Mouse (Mus musculus) embryo, embryonic 11.5 days (tissue): ENCODE measurements around the gene Rgma.

ENCODE experiments used
- DNase-seq: peaks from one replicate; pipeline ENCODE4 v3.0.0-alpha.2; 2012; ENCODE audit warnings: low read depth, low spot score

Gene Rgma

DNA sequence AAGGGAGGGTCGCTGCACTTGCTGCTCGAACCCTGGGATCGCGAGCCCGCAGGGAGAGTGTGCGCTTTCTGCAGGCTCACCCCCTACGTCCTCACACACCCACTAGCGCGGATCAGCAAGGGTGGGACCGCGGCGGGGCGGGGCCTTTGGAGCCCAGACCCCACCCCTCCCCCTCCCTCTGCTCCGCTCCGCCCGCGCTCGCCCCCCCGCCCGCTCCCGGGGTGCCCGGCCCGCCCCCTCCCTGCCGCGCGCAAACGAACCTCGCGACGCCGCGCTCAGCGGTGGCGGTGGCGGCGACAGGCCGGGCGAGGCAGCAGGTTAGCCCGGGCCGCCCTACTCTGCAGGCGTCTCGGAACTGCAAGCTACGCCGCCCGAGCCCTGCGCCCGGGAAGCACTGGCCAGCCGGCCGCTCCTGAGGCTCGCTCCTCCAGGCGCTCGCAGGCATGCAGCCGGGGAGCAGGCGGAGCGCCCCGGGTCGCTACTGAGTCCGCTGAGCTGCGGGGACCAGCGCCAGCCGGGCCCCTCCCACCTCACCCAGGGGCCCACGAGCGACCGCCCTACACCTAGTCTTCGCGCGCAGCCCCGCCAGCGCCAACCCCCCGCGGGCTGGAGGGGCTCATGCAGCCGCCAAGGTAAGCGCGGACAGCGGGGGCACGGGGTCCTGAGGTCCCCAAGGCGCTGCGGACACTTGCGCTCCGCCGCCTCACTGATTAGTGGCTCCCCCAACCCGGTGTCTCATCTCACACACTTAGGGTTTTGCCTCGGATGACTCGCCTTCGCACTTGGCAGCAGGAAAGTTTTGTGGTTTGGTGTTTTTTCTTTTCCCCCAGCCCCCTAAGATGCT, at the start of gene Rgma:
Gene Rgma, plus strand, starts transcription at position 253 of the 844 bp plus-strand sequence.
- DNase-seq = no peak

GRCm38 (mm10) chr7:73326236-73326635, 49.1 kb upstream of the Rgma start:
- DNase-seq = no peak

DNA sequence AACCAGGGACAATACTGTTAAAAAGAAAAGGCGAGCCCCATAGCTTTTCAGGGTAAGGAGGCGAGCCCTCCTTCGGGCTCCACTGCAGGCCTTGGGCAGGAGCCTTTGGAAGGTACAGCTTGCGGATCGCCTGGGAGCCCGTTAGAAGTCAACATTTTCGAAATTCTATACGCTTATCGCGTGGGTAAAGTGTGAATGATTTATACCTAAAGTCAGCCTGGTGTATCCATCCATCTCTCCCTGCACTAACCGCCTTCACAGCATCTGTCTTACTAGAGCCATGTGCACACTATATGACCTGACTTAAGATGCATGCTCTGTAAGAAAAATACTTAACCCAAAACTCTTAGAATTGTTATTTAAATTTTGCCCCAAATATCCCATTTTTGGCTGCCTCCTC, 48.6 kb upstream of the Rgma start:
- no peak for DNase-seq

DNA sequence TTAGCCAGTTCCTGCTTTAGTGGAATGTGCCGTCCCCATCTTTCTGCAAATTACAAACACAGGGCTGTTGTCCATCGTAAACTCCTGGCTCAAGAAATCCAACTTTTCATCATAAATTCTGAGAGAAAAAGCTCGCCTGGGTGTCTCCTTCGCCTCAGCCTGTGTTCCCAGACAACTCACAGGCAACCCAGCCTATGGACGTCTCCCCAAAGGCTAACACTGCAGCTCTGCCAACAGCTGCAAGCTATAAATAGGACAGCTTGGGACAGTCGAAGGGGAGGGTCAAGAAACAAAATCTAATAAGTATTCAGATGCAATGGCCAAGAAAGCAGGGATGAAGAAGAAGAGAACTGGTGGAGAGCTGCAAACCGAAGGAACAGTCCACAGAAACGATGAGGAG, 48.1 kb upstream of the Rgma start:
- DNase-seq = no peak

DNA sequence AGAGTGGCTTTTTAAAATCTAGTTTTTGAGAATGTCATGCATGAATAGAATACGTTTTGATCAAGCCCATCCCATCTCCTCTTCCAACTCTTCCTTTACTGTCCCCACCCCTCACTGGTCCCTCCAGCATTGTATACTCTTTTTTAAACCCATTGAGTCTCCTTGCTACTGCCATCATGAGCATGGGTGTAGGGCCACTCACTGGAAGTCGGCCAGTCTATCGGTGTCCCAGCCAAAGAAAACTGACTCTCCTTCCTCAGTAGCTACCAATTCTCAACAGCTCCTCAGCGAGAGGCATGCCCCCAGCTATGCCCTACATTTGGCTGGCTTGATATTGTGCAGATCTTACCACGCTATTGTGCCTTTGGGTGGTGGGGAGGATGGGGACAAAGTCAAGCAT, 47.7 kb upstream of the Rgma start:
- DNase-seq = no peak

DNA sequence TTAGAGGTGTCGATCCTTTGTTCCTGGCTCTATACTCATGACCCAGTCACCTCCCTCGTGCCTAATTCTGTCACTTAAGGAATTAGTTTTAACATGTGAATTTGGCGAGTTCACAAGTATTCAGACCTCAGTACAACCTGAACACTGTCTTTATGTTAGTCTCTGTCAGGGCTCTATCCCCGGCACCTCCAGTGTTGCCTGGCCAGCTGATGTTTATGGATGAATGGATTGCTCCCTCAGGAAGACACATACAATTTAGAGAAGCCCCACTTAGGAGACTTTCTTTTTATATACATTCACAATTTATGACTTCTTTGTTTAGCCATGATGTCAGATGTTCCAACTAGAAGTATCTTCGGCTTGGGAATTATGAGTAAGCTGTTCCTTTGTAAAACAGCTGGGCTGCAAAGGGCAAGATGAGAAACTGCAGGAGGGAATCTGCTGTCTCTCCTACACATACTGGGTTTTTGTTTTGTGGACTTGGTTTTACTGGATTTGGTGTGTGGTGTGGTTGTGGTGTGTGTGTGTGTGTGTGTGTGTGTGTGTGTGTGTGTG, 46.6 kb upstream of the Rgma start:
- no peak for DNase-seq

DNA sequence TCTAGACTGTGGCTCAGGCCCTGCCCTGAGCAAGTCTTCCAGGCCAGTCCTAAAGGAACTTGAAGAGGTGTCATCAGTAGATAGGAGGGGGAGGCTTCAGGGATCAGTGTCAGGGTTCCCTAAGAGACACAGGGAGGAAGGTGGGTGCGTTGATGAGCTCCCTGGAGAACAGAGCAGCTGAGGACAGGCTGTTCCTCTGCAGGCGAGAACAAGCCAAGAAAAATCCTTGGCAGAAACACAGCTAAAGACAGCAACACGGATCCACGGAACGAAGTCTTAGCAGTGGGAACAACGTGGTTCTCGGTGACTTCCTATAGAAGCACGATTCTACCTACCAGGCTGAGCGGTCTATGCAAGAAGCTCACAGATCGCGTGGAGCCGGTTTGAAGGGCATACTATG, 44.6 kb upstream of the Rgma start:
- DNase-seq = no peak

- no peak for DNase-seq
Observed at GRCm38 (mm10) chr7:73331645-73332044, 43.7 kb upstream of the Rgma start.

GRCm38 (mm10) chr7:73333398-73333988, 41.8 kb upstream of the Rgma start:
- DNase-seq = no peak

GRCm38 (mm10) chr7:73334883-73335282, 40.4 kb upstream of the Rgma start:
- no peak for DNase-seq

- no peak for DNase-seq
Observed at GRCm38 (mm10) chr7:73336380-73336779, 38.9 kb upstream of the Rgma start.

GRCm38 (mm10) chr7:73338353-73338752, 37.0 kb upstream of the Rgma start:
- no peak for DNase-seq

- DNase-seq = no peak
Observed at GRCm38 (mm10) chr7:73343852-73344251, 31.5 kb upstream of the Rgma start.

- DNase-seq = no peak
Observed at GRCm38 (mm10) chr7:73348585-73349124, 26.7 kb upstream of the Rgma start.

- no peak for DNase-seq
Observed at GRCm38 (mm10) chr7:73349158-73349557, 26.2 kb upstream of the Rgma start.

DNA sequence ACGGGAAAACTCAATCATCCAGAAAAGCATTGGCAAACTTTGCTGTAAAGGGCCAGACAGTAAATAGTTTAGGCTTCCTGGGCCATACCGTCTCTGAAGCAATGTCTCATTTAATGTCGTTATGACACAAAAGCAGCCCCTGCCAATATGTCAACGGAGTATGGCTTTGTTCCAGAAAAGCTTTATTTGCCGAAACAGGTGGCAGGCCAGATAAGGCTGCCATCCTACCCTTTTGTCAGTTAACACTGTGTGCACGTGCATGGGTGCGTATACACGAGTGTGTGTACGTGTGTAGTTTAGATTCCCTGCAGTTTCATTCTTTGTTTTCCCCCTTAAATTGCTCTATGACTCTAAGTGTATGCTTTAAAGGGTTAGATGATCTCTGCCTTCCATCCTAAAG, 20.1 kb upstream of the Rgma start:
- no peak for DNase-seq

DNA sequence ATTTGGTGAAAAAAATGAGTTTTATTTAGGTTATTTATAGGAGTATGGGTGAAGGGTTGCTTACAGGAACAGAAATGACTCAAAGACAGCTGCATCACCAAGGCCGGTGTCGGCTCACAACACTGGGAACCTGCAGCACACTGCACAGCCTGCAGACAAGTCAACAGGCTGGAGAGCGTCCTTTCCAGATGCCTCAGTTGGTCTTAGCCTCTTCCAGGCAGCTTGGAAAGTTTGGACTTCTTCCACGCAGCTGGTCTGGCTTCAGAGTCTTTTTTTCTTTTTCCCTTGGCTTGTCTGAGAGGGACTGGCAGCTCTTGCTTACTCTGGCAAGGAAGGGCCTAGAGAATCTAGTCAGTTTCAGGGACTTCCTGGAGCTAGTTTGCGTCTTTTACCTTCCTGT, 18.4 kb upstream of the Rgma start:
- no peak for DNase-seq

DNA sequence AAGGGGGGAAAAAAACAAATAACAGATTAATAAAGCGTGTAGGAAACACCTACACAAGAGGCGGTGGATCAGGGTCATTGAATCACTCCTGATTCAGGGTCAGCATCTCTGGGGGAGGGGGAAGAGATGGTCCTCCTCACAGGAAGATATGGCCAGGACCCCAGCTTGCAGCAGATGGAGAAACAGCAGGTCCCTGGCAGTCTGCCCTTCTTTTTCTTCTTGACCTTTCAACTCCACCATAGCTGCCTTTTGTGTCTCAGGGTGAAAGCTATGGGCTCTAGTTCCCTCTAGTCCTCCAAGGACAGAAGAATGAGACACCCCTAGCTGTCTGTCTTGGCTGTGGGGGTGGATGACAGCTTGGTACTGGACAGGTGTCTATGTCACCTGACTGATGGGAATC, 17.7 kb upstream of the Rgma start:
- DNase-seq = no peak

DNA sequence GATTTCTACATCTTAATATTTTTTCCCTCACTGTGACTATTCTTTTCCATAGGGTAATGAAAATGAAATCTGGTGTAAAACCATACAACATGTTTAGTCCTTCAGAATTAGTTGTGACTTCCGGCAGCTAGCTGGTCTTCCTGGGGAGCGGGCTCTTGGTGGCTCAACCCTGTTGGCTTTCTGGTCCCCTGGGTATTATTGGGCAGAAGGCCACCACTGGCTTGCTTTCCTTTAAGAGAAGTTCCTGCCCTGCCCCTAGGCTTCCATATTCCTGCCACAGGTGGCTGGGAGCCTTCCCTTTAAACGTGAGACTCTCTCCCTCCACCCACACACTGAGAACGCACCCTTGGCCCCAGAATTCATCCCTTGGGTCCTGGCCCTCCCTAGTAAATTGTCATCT, 9.8 kb upstream of the Rgma start:
- no peak for DNase-seq

GRCm38 (mm10) chr7:73365965-73366364, 9.3 kb upstream of the Rgma start:
- DNase-seq = no peak

DNA sequence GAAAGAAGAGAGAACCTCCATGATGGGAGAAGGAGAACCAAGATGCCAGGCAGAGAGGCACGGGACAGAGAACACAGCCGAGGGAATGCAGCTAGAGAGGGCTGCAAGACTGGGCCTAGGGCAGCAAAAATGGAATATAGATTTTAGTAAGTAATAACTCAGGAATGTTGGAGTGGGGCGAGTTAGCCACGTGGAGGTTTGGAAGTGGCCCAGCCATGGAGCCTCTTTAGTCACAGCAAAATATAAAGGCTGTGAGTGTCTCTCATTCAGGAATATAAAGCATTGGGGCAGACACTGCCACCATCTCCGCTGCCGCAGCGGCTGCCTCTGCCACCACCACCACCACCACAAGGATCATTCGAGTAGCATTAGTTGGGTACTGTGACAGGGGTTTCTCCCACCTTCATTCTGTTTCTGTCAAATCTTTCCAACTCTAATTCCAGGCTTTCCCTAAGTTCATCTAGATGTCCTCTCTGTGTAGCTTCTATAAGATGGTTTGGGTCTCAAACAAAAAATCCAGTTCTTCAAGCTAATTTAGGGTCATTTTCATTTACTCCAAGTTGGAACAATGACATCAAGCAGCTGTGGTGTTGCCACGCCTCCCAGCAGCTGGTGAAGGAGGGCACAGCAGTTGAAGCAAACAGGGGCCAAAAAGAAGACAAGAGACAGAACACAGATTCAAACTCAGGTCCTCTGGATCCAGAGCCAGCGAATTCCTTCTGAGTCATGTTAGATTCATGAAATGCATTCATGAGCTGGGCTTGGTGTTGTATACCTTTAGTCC, 7.4 kb upstream of the Rgma start:
- DNase-seq = no peak

DNA sequence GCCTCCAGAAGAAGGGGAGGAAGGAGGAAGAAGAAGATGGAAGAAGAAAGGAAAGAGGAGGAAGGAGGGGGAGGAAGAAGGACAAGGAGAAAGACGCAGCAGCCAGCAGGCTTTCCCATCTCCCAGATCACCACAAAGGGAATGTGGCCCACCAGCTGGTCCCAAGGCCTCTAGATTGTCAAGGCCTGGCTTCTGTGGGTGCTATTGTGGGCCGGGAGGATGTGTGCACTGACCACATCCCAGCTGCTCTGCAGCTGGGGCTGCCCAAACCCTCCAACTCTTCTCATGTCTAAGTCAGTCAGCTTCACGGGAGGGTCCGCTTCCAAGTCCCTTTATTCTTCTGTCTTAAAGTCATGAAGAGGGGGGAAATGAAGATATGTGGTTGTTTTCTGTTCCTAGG, 5.3 kb upstream of the Rgma start:
- DNase-seq = no peak
